Mouse (Mus musculus): Measurements from ENCODE around the gene Golga3. TPM values are rescaled to one million over a fixed set of nuclear protein-coding genes. Genes with fewer than 3 reads are reported as not detected.
A peak's percentile ranks its signal among the peaks of the same experiment; 100 is the strongest.

Golga3 gene
- polyA plus RNA-seq, 1 experiment from 2014 or later = 29.3 TPM

- Histone ChIP-seq H3K4me1 (no peaks in the 10 kb centered on the region), H3K27ac (no peak overlapping the region), H3K4me2 (replicated peaks) (no peak overlapping the region), H3K9ac (no peak overlapping the region), H3K9me3 (no peaks in the 10 kb centered on the region), H3K4me3 (no peak overlapping the region), H3K27me3 (no peaks in the 10 kb centered on the region), H3K36me3 (peaks cover 85% of the 10 kb centered on the region)
- 89% methylated on average over 10 of the region's 10 CpGs for WGBS
- ATAC-seq (ENCODE audit: low FRiP score, low read depth) = no peak
Measured at GRCm38 (mm10) chr5:110203164-110203895, 26.8 kb downstream of the Golga3 start.

GRCm38 (mm10) chr5:110204777-110205176 is 28.3 kb downstream of the Golga3 start:
- Histone ChIP-seq H3K4me3 (no peak overlapping the region), H3K27me3 (no peaks in the 10 kb centered on the region), H3K9me3 (no peaks in the 10 kb centered on the region), H3K4me2 (replicated peaks) (no peak overlapping the region), H3K27ac (no peak overlapping the region), H3K9ac (no peak overlapping the region), H3K36me3 (peaks cover 95% of the 10 kb centered on the region), H3K4me1 (no peaks in the 10 kb centered on the region)
- WGBS = 80% methylated on average over 6 of the region's 6 CpGs
- ATAC-seq (ENCODE audit: low FRiP score, low read depth) = no peak

DNA sequence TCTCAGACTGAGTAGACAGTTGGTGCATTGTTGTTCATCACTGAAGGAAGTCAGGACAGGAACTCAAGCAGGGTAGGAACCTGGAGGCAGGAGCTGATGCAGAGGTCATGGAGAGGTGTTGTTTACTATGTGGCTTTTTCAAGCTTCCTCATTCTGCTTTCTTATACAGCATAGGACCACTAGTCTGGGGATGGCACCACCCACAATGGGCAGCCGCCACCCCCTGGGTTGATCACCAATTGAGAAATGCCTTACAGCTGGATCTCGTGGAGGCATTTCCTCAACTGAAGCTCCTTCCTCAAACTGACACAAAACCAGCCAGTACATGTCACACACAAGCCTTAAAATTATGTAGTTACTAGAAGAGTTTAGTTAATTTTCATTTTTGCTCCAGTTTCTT is 34.8 kb downstream of the Golga3 start:
- WGBS = 81% methylated on average over 2 of the region's 2 CpGs
- Histone ChIP-seq H3K4me2 (replicated peaks) (no peak overlapping the region), H3K4me1 (no peaks in the 10 kb centered on the region), H3K9ac (no peak overlapping the region), H3K4me3 (no peak overlapping the region), H3K9me3 (no peaks in the 10 kb centered on the region), H3K27ac (no peak overlapping the region), H3K36me3 (peaks cover 96% of the 10 kb centered on the region), H3K27me3 (no peaks in the 10 kb centered on the region)
- ATAC-seq (ENCODE audit: low FRiP score, low read depth) = no peak

- no peak overlapping the region for H3K9ac ChIP-seq
- no peak overlapping the region for H3K27ac ChIP-seq
- no peaks in the 10 kb centered on the region for H3K27me3 ChIP-seq
- ATAC-seq (ENCODE audit: low FRiP score, low read depth) = no peak
- no peaks in the 10 kb centered on the region for H3K4me1 ChIP-seq
- H3K36me3 ChIP-seq = peaks cover 99% of the 10 kb centered on the region
- no peak overlapping the region for H3K4me3 ChIP-seq
- no peaks in the 10 kb centered on the region for H3K9me3 ChIP-seq
- WGBS = 88% methylated on average over 3 of the region's 3 CpGs
- H3K4me2 ChIP-seq (replicated peaks) = no peak overlapping the region
Measured at GRCm38 (mm10) chr5:110216780-110217179, 40.3 kb downstream of the Golga3 start.

GRCm38 (mm10) chr5:110220331-110220730 is 43.8 kb downstream of the Golga3 start:
- Histone ChIP-seq H3K9ac (no peak overlapping the region), H3K9me3 (no peaks in the 10 kb centered on the region), H3K4me2 (replicated peaks) (no peak overlapping the region), H3K27me3 (no peaks in the 10 kb centered on the region), H3K36me3 (peaks cover 89% of the 10 kb centered on the region), H3K4me1 (no peaks in the 10 kb centered on the region), H3K27ac (no peak overlapping the region), H3K4me3 (no peak overlapping the region)
- 91% methylated on average over 4 of the region's 4 CpGs for WGBS
- no peak for ATAC-seq (ENCODE audit: low FRiP score, low read depth)

DNA sequence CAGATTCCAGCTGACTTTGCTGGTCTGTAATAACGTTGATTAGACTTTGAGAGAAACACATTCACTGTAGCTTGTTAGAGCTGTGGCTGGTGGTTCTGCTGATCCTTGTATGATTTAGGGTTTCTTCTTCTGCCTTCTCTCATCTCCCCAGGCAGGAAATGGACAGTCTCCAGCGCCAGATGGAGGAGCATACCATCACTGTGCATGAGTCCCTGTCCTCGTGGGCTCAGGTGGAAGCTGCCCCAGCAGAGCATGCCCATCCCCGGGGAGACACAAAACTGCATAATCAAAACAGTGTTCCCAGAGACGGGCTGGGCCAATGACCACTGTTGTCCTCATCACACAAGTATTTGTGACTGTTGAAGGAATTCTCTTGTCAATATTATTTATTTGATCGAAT is 46.3 kb downstream of the Golga3 start:
- H3K4me2 ChIP-seq (replicated peaks) = no peak overlapping the region
- H3K27ac ChIP-seq = no peak overlapping the region
- no peaks in the 10 kb centered on the region for H3K4me1 ChIP-seq
- H3K9me3 ChIP-seq = no peaks in the 10 kb centered on the region
- WGBS = 84% methylated on average over 6 of the region's 6 CpGs
- no peak overlapping the region for H3K9ac ChIP-seq
- no peak overlapping the region for H3K4me3 ChIP-seq
- peaks cover 84% of the 10 kb centered on the region for H3K36me3 ChIP-seq
- no peaks in the 10 kb centered on the region for H3K27me3 ChIP-seq
- no peak for ATAC-seq (ENCODE audit: low FRiP score, low read depth)

- WGBS = 78% methylated on average over 3 of the region's 3 CpGs
- no peaks in the 10 kb centered on the region for H3K9me3 ChIP-seq
- no peak overlapping the region for H3K27ac ChIP-seq
- H3K4me2 ChIP-seq (replicated peaks) = no peak overlapping the region
- ATAC-seq (ENCODE audit: low FRiP score, low read depth) = no peak
- H3K9ac ChIP-seq = no peak overlapping the region
- peaks cover 3% of the 10 kb centered on the region for H3K4me1 ChIP-seq
- no peak overlapping the region for H3K4me3 ChIP-seq
- no peaks in the 10 kb centered on the region for H3K27me3 ChIP-seq
- peaks cover 64% of the 10 kb centered on the region for H3K36me3 ChIP-seq
Measured at GRCm38 (mm10) chr5:110225056-110225455, 48.6 kb downstream of the Golga3 start.

DNA sequence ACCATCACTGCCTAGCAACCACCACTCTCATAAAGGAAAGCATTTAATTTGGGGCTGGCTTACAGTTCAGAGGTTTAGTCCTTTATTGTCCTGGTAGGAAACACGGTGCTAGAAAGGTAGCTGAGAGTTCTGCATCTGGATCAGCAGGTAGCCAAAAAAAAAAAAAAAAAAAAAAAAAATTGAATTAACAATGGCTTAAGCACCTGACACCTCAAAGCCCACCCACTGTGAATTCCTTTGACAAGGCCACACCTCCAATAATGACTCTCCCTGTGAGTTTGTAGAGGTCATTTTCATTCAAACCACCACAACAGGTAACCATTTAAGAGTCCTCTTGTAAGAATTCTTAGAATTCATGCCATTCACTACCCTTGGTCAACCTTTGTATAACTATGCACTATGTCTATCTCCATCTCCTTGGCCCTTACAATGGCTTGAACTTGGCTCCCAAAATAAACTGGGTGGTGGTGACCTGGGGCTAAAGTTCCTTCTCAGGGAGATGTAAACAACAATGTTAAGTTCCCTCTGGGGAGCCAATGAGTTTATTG is 50.9 kb downstream of the Golga3 start:
- H3K9ac ChIP-seq = no peak overlapping the region
- peaks cover 15% of the 10 kb centered on the region for H3K4me1 ChIP-seq
- no peaks in the 10 kb centered on the region for H3K27me3 ChIP-seq
- peaks cover 40% of the 10 kb centered on the region for H3K36me3 ChIP-seq
- WGBS = 26% methylated on average over 1 of the region's 1 CpGs
- ATAC-seq (ENCODE audit: low FRiP score, low read depth) = no peak
- H3K9me3 ChIP-seq = no peaks in the 10 kb centered on the region
- H3K4me2 ChIP-seq (replicated peaks) = no peak overlapping the region
- no peak overlapping the region for H3K4me3 ChIP-seq
- no peak overlapping the region for H3K27ac ChIP-seq

- 8% methylated on average over 8 of the region's 8 CpGs for WGBS
- H3K4me3 ChIP-seq = peak overlapping the region; percentile 79
- peaks cover 23% of the 10 kb centered on the region for H3K4me1 ChIP-seq
- peak overlapping the region; percentile 94; the same call in 1 of the 2 replicates for H3K27ac ChIP-seq
- H3K27me3 ChIP-seq = no peaks in the 10 kb centered on the region
- H3K4me2 ChIP-seq (replicated peaks) = peak overlapping the region; percentile 80
- H3K9ac ChIP-seq = peak overlapping the region; percentile 97
- no peak for ATAC-seq (ENCODE audit: low FRiP score, low read depth)
- H3K36me3 ChIP-seq = peaks cover 33% of the 10 kb centered on the region
- H3K9me3 ChIP-seq = no peaks in the 10 kb centered on the region
Measured at GRCm38 (mm10) chr5:110230401-110230779, 53.9 kb downstream of the Golga3 start.

DNA sequence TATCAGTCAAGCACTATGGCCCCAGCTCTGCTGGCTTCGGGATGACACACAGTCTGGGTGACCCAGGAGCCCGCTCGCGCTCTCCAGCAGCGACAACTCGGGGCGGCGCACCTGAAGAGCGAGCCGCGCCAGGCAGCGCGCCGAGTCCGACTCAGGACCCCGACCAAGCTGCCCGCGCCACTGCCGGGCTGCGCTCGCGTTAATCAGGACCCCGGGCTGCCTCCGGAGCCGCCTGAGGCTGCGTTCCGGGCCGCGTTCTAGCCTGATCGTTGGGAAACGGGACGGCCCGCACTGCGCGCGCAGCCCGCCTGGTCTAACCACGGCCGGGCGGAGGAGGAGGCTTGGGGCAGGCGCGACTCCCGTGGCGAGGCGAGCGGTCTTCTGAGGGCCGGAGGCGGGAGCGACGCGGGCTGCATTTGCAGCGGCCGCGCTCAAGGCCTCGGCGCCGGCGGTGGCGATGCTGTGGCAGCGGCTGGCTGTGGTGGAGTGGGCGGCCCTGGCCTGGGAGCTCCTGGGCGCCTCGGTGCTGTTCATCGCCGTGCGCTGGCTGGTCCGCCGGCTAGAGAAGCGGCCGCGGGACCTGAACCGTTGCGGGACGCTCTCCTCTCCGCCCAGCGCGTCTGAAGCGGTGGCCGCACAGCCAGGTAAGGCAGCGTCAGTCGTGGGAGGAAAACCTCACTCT is 54.4 kb downstream of the Golga3 start, which contains the start of gene Ankle2:
Gene Ankle2 (plus strand): TSS at position 225 of the 682 bp plus-strand sequence.
- ATAC-seq (ENCODE audit: low FRiP score, low read depth) = peak; percentile 97
- WGBS = under 1% methylated on average over 81 of the region's 81 CpGs
- Histone ChIP-seq H3K4me3 (peak within 1 kb of the TSS; percentile 79), H3K9ac (peak within 1 kb of the TSS; percentile 97), H3K27me3 (no peaks in the 10 kb centered on the region), H3K4me2 (replicated peaks) (peak within 1 kb of the TSS; percentile 80), H3K36me3 (peaks cover 30% of the 10 kb centered on the region), H3K27ac (peak within 1 kb of the TSS; percentile 94), H3K4me1 (peaks cover 23% of the 10 kb centered on the region), H3K9me3 (no peaks in the 10 kb centered on the region)

- Histone ChIP-seq H3K4me3 (peak overlapping the region; percentile 79), H3K9me3 (no peaks in the 10 kb centered on the region), H3K27me3 (no peaks in the 10 kb centered on the region), H3K27ac (no peak overlapping the region), H3K4me2 (replicated peaks) (peak overlapping the region; percentile 80), H3K4me1 (peaks cover 23% of the 10 kb centered on the region), H3K9ac (peak overlapping the region; percentile 97), H3K36me3 (peaks cover 33% of the 10 kb centered on the region)
- WGBS = 41% methylated on average over 13 of the region's 13 CpGs
- ATAC-seq (ENCODE audit: low FRiP score, low read depth) = no peak
Measured at GRCm38 (mm10) chr5:110231638-110232037, 55.1 kb downstream of the Golga3 start.

GRCm38 (mm10) chr5:110232346-110232745 is 55.8 kb downstream of the Golga3 start:
- no peaks in the 10 kb centered on the region for H3K9me3 ChIP-seq
- peak overlapping the region; percentile 80 for H3K4me2 ChIP-seq (replicated peaks)
- H3K36me3 ChIP-seq = peaks cover 31% of the 10 kb centered on the region
- no peak for ATAC-seq (ENCODE audit: low FRiP score, low read depth)
- H3K27ac ChIP-seq = no peak overlapping the region
- 91% methylated on average over 6 of the region's 6 CpGs for WGBS
- no peaks in the 10 kb centered on the region for H3K27me3 ChIP-seq
- H3K4me3 ChIP-seq = peak overlapping the region; percentile 79; the same call in 1 of the 2 replicates
- peaks cover 23% of the 10 kb centered on the region for H3K4me1 ChIP-seq
- no peak overlapping the region for H3K9ac ChIP-seq
